Mouse (Mus musculus): Measurements from ENCODE around the gene Gm36210. TPM values are rescaled to one million over a fixed set of nuclear protein-coding genes. Genes with fewer than 3 reads are reported as not detected.
A peak's percentile ranks its signal among the peaks of the same experiment; 100 is the strongest.

Gene Gm36210
- polyA plus RNA-seq, 1 experiment from 2014 or later, result 0.38 TPM

DNA sequence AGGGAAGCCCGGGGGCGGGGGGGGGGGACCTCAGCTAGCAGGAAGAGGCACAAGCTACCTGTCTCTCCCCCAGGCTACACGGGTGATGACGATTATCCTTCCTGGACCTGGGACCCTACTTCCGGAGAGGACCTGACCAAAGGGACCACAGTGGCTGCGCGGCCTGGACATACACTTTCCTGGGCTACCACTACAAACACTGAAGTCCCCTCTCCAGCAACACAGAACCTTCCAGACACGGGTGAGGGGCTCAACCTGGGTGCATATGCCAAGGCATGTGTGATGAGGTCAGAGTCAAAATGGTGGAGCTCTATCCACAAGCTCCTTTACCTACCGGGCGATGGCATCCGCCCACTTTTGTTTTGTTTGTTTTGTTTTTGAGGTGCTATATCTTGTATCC lies 31.1 kb upstream of the Gm36210 start:
- Histone ChIP-seq H3K27ac (ENCODE audit: low read length) (no peak overlapping the region), H3K4me3 (ENCODE audit: low read depth, low read length) (no peak overlapping the region), H3K36me3 (ENCODE audit: control insufficient read depth, insufficient read depth, low read length) (no peaks in the 10 kb centered on the region), H3K4me1 (ENCODE audit: control insufficient read depth, insufficient read depth, low read length) (no peaks in the 10 kb centered on the region), H3K9ac (ENCODE audit: low read depth, low read length) (no peak overlapping the region), H3K4me2 (ENCODE audit: low read length) (no peak overlapping the region), H3K9me3 (replicated peaks; ENCODE audit: control insufficient read depth, low read length, poor library complexity, severe bottlenecking) (no peaks in the 10 kb centered on the region; the same call in 1 of the 2 replicates), H3K27me3 (ENCODE audit: control insufficient read depth, insufficient read depth, low read depth, low read length) (no peaks in the 10 kb centered on the region)
- no peak for ATAC-seq
- 81% methylated on average over 10 of the region's 11 CpGs for WGBS

DNA sequence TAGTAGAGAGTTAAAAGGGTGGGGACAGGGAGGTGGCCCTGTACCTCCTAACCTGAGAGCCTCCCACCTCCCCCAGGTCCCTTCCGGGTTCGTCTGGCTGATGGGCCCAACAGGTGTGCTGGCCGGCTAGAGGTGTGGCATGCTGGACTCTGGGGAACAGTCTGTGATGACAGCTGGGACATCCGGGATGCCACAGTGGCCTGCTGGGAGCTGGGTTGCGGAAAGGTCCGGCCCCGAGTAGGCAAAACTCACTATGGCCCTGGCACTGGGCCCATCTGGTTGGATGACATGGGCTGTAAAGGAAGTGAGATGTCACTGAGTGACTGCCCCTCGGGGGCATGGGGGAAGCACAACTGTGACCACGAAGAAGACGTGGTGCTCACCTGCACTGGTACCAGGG lies 30.5 kb upstream of the Gm36210 start:
- no peak overlapping the region for H3K4me2 ChIP-seq (ENCODE audit: low read length)
- H3K36me3 ChIP-seq (ENCODE audit: control insufficient read depth, insufficient read depth, low read length), result no peaks in the 10 kb centered on the region
- WGBS, result 85% methylated on average over 10 of the region's 10 CpGs
- no peak for ATAC-seq
- H3K4me1 ChIP-seq (ENCODE audit: control insufficient read depth, insufficient read depth, low read length), result no peaks in the 10 kb centered on the region
- H3K9ac ChIP-seq (ENCODE audit: low read depth, low read length), result no peak overlapping the region
- no peaks in the 10 kb centered on the region; the same call in 1 of the 2 replicates for H3K9me3 ChIP-seq (replicated peaks; ENCODE audit: control insufficient read depth, low read length, poor library complexity, severe bottlenecking)
- no peak overlapping the region for H3K4me3 ChIP-seq (ENCODE audit: low read depth, low read length)
- no peak overlapping the region for H3K27ac ChIP-seq (ENCODE audit: low read length)
- H3K27me3 ChIP-seq (ENCODE audit: control insufficient read depth, insufficient read depth, low read depth, low read length), result no peaks in the 10 kb centered on the region

- 83% methylated on average over 4 of the region's 4 CpGs for WGBS
- H3K27me3 ChIP-seq (ENCODE audit: control insufficient read depth, insufficient read depth, low read depth, low read length), result no peaks in the 10 kb centered on the region
- no peak overlapping the region for H3K4me3 ChIP-seq (ENCODE audit: low read depth, low read length)
- no peak overlapping the region for H3K27ac ChIP-seq (ENCODE audit: low read length)
- no peaks in the 10 kb centered on the region for H3K4me1 ChIP-seq (ENCODE audit: control insufficient read depth, insufficient read depth, low read length)
- no peaks in the 10 kb centered on the region for H3K36me3 ChIP-seq (ENCODE audit: control insufficient read depth, insufficient read depth, low read length)
- no peak overlapping the region for H3K9ac ChIP-seq (ENCODE audit: low read depth, low read length)
- H3K4me2 ChIP-seq (ENCODE audit: low read length), result no peak overlapping the region
- no peaks in the 10 kb centered on the region; the same call in 1 of the 2 replicates for H3K9me3 ChIP-seq (replicated peaks; ENCODE audit: control insufficient read depth, low read length, poor library complexity, severe bottlenecking)
- ATAC-seq, result no peak
Measured at GRCm38 (mm10) chr7:4934160-4934914, 28.0 kb upstream of the Gm36210 start.

DNA sequence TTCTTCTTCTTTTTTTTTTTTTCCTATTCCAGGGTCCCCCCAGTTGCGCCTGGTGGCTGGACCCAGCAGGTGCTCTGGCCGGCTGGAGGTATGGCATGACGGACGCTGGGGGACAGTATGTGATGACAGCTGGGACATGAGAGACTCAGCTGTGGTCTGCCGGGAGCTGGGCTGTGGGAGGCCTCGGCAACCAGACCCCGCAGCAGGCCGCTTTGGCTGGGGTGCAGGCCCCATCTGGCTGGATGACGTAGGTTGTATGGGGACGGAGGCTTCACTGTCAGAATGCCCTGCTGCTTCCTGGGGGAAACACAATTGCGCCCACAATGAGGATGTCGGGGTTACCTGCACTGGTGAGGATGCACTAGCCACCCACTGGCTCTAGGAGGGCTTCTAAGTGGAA lies 26.8 kb upstream of the Gm36210 start:
- no peaks in the 10 kb centered on the region for H3K4me1 ChIP-seq (ENCODE audit: control insufficient read depth, insufficient read depth, low read length)
- WGBS, result 85% methylated on average over 12 of the region's 12 CpGs
- H3K27ac ChIP-seq (ENCODE audit: low read length), result no peak overlapping the region
- ATAC-seq, result no peak
- no peaks in the 10 kb centered on the region for H3K27me3 ChIP-seq (ENCODE audit: control insufficient read depth, insufficient read depth, low read depth, low read length)
- no peak overlapping the region for H3K9ac ChIP-seq (ENCODE audit: low read depth, low read length)
- no peaks in the 10 kb centered on the region; the same call in 1 of the 2 replicates for H3K9me3 ChIP-seq (replicated peaks; ENCODE audit: control insufficient read depth, low read length, poor library complexity, severe bottlenecking)
- H3K36me3 ChIP-seq (ENCODE audit: control insufficient read depth, insufficient read depth, low read length), result no peaks in the 10 kb centered on the region
- no peak overlapping the region for H3K4me2 ChIP-seq (ENCODE audit: low read length)
- H3K4me3 ChIP-seq (ENCODE audit: low read depth, low read length), result no peak overlapping the region

DNA sequence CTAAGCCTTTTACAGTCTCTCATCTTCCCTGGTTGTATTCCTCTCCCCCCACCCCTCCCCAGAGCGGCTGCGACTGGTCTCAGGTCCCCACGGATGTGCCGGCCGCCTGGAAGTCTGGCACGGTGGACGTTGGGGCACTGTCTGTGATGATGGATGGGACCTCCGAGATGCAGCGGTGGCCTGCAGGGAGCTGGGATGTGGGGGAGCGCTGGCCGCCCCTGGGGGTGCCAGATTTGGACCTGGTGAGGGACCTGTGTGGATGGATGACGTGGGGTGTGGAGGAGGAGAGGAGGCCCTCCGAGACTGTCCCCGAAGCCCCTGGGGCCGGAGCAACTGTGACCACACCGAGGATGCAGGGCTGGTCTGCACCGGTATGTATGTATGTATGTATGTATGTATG lies 22.0 kb upstream of the Gm36210 start:
- no peak overlapping the region for H3K4me2 ChIP-seq (ENCODE audit: low read length)
- ATAC-seq, result no peak
- no peak overlapping the region for H3K9ac ChIP-seq (ENCODE audit: low read depth, low read length)
- no peak overlapping the region for H3K27ac ChIP-seq (ENCODE audit: low read length)
- H3K27me3 ChIP-seq (ENCODE audit: control insufficient read depth, insufficient read depth, low read depth, low read length), result no peaks in the 10 kb centered on the region
- WGBS, result 85% methylated on average over 17 of the region's 17 CpGs
- H3K9me3 ChIP-seq (replicated peaks; ENCODE audit: control insufficient read depth, low read length, poor library complexity, severe bottlenecking), result no peaks in the 10 kb centered on the region
- H3K4me3 ChIP-seq (ENCODE audit: low read depth, low read length), result no peak overlapping the region
- peaks cover 23% of the 10 kb centered on the region for H3K4me1 ChIP-seq (ENCODE audit: control insufficient read depth, insufficient read depth, low read length)
- H3K36me3 ChIP-seq (ENCODE audit: control insufficient read depth, insufficient read depth, low read length), result no peaks in the 10 kb centered on the region

GRCm38 (mm10) chr7:4927711-4928110 lies 21.4 kb upstream of the Gm36210 start:
- 66% methylated on average over 8 of the region's 8 CpGs for WGBS
- no peak overlapping the region for H3K27ac ChIP-seq (ENCODE audit: low read length)
- no peaks in the 10 kb centered on the region for H3K36me3 ChIP-seq (ENCODE audit: control insufficient read depth, insufficient read depth, low read length)
- H3K9ac ChIP-seq (ENCODE audit: low read depth, low read length), result no peak overlapping the region
- peaks cover 23% of the 10 kb centered on the region for H3K4me1 ChIP-seq (ENCODE audit: control insufficient read depth, insufficient read depth, low read length)
- no peak for ATAC-seq
- H3K4me3 ChIP-seq (ENCODE audit: low read depth, low read length), result no peak overlapping the region
- H3K9me3 ChIP-seq (replicated peaks; ENCODE audit: control insufficient read depth, low read length, poor library complexity, severe bottlenecking), result no peaks in the 10 kb centered on the region
- H3K27me3 ChIP-seq (ENCODE audit: control insufficient read depth, insufficient read depth, low read depth, low read length), result no peaks in the 10 kb centered on the region
- H3K4me2 ChIP-seq (ENCODE audit: low read length), result no peak overlapping the region

DNA sequence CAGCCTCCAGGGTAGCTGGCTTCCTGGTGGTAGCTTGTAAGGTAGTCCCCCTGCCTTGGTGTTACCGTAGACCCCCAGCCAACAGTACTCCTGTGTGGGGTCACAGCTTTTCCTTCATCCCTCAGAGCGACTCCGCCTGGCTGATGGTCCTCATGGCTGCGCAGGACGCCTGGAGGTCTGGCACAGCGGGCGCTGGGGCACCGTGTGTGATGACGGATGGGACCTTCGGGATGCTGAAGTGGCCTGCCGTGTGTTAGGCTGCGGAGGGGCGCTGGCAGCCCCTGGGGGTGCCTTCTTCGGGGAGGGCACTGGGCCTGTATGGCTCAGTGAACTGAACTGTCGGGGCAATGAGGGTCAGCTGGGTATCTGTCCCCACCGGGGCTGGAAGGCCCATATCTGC lies 20.5 kb upstream of the Gm36210 start:
- 81% methylated on average over 16 of the region's 16 CpGs for WGBS
- Histone ChIP-seq H3K9me3 (replicated peaks; ENCODE audit: control insufficient read depth, low read length, poor library complexity, severe bottlenecking) (no peaks in the 10 kb centered on the region), H3K4me2 (ENCODE audit: low read length) (no peak overlapping the region), H3K4me3 (ENCODE audit: low read depth, low read length) (no peak overlapping the region), H3K27me3 (ENCODE audit: control insufficient read depth, insufficient read depth, low read depth, low read length) (no peaks in the 10 kb centered on the region), H3K27ac (ENCODE audit: low read length) (no peak overlapping the region), H3K36me3 (ENCODE audit: control insufficient read depth, insufficient read depth, low read length) (no peaks in the 10 kb centered on the region), H3K9ac (ENCODE audit: low read depth, low read length) (no peak overlapping the region), H3K4me1 (ENCODE audit: control insufficient read depth, insufficient read depth, low read length) (peaks cover 26% of the 10 kb centered on the region)
- no peak for ATAC-seq

DNA sequence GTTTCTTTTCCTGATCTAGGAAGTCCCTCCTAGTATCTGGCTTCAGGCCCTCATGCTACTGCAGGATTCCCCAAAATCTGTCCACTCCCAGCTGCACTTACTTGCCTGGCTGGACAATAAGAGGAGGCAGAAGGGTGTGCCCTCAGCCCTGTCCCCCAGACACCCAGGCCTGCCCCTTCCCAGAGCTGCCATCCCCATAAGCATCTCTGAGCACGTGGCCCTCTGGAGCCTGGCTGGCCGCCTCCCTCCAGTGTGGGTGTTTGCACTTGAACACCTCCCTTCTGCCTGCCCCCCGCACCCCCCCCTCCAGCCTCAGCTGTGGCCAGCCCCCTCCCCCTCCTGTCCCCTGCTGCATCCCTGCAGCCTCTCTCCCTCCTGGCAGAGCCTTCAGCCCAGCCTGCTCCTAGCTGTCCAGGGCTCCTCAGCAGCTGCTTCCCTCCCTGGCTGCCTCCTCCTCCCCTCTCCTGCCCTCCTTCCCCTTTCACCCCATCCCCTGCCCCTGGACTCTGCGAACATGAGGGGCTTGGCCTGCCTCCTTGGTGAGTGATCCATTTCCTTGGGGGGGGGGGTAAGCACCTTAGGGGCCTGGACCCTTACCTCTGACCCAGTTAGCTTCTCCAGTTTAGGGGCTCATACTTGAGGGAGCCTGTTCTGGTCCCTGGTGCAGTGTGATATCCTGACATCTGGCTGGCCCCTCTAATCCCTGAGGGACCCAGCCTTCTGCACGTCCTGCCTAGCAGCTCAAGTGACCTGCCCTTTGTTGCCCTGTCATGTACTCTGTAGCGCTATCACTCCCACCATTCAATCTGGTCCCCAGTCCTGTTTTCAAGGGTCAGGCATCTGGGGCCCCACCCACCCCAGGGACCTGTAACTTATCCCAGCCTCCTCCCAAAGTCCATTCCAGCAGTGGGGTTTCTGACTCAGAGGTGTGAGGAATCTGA lies 19.4 kb upstream of the Gm36210 start, which contains the start of gene Ssc5d:
TSS of gene Ssc5d (plus strand) at position 345 of the 941 bp plus-strand sequence.
- Histone ChIP-seq H3K9ac (ENCODE audit: low read depth, low read length) (peak within 1 kb of the TSS; percentile 50), H3K36me3 (ENCODE audit: control insufficient read depth, insufficient read depth, low read length) (peaks cover 3% of the 10 kb centered on the region; the same call in 1 of the 2 replicates), H3K4me1 (ENCODE audit: control insufficient read depth, insufficient read depth, low read length) (peaks cover 38% of the 10 kb centered on the region), H3K9me3 (replicated peaks; ENCODE audit: control insufficient read depth, low read length, poor library complexity, severe bottlenecking) (no peaks in the 10 kb centered on the region), H3K4me2 (ENCODE audit: low read length) (peak within 1 kb of the TSS; percentile 92), H3K4me3 (ENCODE audit: low read depth, low read length) (no peak within 1 kb of the TSS), H3K27me3 (ENCODE audit: control insufficient read depth, insufficient read depth, low read depth, low read length) (no peaks in the 10 kb centered on the region), H3K27ac (ENCODE audit: low read length) (peak within 1 kb of the TSS; percentile 99)
- ATAC-seq, result no peak
- WGBS, result 0% methylated on average over 5 of the region's 6 CpGs

- Histone ChIP-seq H3K9ac (ENCODE audit: low read depth, low read length) (no peak overlapping the region), H3K4me1 (ENCODE audit: control insufficient read depth, insufficient read depth, low read length) (peaks cover 38% of the 10 kb centered on the region), H3K4me2 (ENCODE audit: low read length) (peak overlapping the region; percentile 92), H3K27me3 (ENCODE audit: control insufficient read depth, insufficient read depth, low read depth, low read length) (no peaks in the 10 kb centered on the region), H3K27ac (ENCODE audit: low read length) (peak overlapping the region; percentile 99), H3K36me3 (ENCODE audit: control insufficient read depth, insufficient read depth, low read length) (peaks cover 9% of the 10 kb centered on the region), H3K4me3 (ENCODE audit: low read depth, low read length) (no peak overlapping the region), H3K9me3 (replicated peaks; ENCODE audit: control insufficient read depth, low read length, poor library complexity, severe bottlenecking) (no peaks in the 10 kb centered on the region)
- no peak for ATAC-seq
- 4% methylated on average over 3 of the region's 4 CpGs for WGBS
Measured at GRCm38 (mm10) chr7:4924891-4925301, 18.6 kb upstream of the Gm36210 start.
